Comparison of ENCODE assay signal across 20 mouse cellular contexts in genomic region chr11:40540229-40540628, GRCm38 (mm10).
DNase-seq lines count a peak whose midpoint lies in the region; ATAC-seq and TF ChIP-seq lines count a peak whose summit lies in the region.
"Had no signal": no experiment of that assay in that cellular context is flagged by ENCODE, and none has a peak within 500 bp of the region (broad histone marks: within the 10 kb centered on the region; RNA-seq: fewer than 3 reads in every experiment).

No protein-coding gene starts in this region.

- WGBS in embryonic facial prominence, embryonic 14.5 days = 41% methylated on average over 3 of the region's 3 CpGs
- WGBS in embryonic facial prominence, embryonic 10.5 days = 55% methylated on average over 3 of the region's 3 CpGs
- 20% methylated on average over 3 of the region's 3 CpGs for WGBS in hindbrain, embryonic 12.5 days
- 7% methylated on average over 3 of the region's 3 CpGs for WGBS in hindbrain, embryonic 13.5 days
- 50% methylated on average over 3 of the region's 3 CpGs for WGBS in liver, postnatal 0 days (ENCODE audit: insufficient replicate concordance)

- no peak overlapping the region for H3K4me3 ChIP-seq in embryonic facial prominence, embryonic 14.5 days (ENCODE audit: low read depth, low read length)
- no peak overlapping the region for H3K4me3 ChIP-seq in embryonic facial prominence, embryonic 10.5 days
- H3K4me3 ChIP-seq in hindbrain, embryonic 12.5 days = no peak overlapping the region
- H3K4me3 ChIP-seq in hindbrain, embryonic 13.5 days = no peak overlapping the region
- no peak overlapping the region for H3K4me3 ChIP-seq in liver, postnatal 0 days (ENCODE audit: low read depth, low read length)
- H3K4me3 ChIP-seq: heart, embryonic 12.5 days; hindbrain, embryonic 15.5 days had no signal

- no peaks in the 10 kb centered on the region for H3K4me1 ChIP-seq in embryonic facial prominence, embryonic 14.5 days (ENCODE audit: control insufficient read depth, insufficient read depth, low read length)
- no peaks in the 10 kb centered on the region for H3K4me1 ChIP-seq in embryonic facial prominence, embryonic 10.5 days
- H3K4me1 ChIP-seq in hindbrain, embryonic 12.5 days = peaks cover 8% of the 10 kb centered on the region
- peaks cover 7% of the 10 kb centered on the region; the same call in 1 of the 2 replicates for H3K4me1 ChIP-seq in hindbrain, embryonic 13.5 days (replicated peaks)
- no peaks in the 10 kb centered on the region for H3K4me1 ChIP-seq in liver, postnatal 0 days (ENCODE audit: insufficient read depth)
- H3K4me1 ChIP-seq: heart, embryonic 12.5 days had no signal

- no peak overlapping the region for H3K4me2 ChIP-seq in embryonic facial prominence, embryonic 14.5 days (ENCODE audit: low read depth, low read length)
- H3K4me2 ChIP-seq in hindbrain, embryonic 12.5 days (replicated peaks) = no peak overlapping the region
- H3K4me2 ChIP-seq in hindbrain, embryonic 13.5 days = no peak overlapping the region
- H3K4me2 ChIP-seq in liver, postnatal 0 days (ENCODE audit: low read depth, low read length) = no peak overlapping the region
- H3K4me2 ChIP-seq: heart, embryonic 12.5 days had no signal

- H3K9me3 ChIP-seq in embryonic facial prominence, embryonic 14.5 days (ENCODE audit: control insufficient read depth, low read length) = no peaks in the 10 kb centered on the region
- no peaks in the 10 kb centered on the region for H3K9me3 ChIP-seq in embryonic facial prominence, embryonic 10.5 days
- H3K9me3 ChIP-seq in hindbrain, embryonic 12.5 days (replicated peaks) = no peaks in the 10 kb centered on the region
- H3K9me3 ChIP-seq in hindbrain, embryonic 13.5 days = no peaks in the 10 kb centered on the region
- H3K9me3 ChIP-seq in liver, postnatal 0 days (ENCODE audit: low read length) = no peaks in the 10 kb centered on the region
- H3K9me3 ChIP-seq: heart, embryonic 12.5 days; hindbrain, embryonic 15.5 days had no signal

- no peak overlapping the region for H3K9ac ChIP-seq in embryonic facial prominence, embryonic 14.5 days (ENCODE audit: low read depth, low read length)
- H3K9ac ChIP-seq in hindbrain, embryonic 12.5 days = no peak overlapping the region
- H3K9ac ChIP-seq in hindbrain, embryonic 13.5 days = no peak overlapping the region
- no peak overlapping the region for H3K9ac ChIP-seq in liver, postnatal 0 days (replicated peaks)
- H3K9ac ChIP-seq: forebrain, postnatal 0 days; heart, embryonic 12.5 days; hindbrain, embryonic 15.5 days had no signal

- TF ChIP-seq EP300 in liver, postnatal 0 days (IDR thresholded peaks at IDR 0.05; ENCODE audit: low read depth) = no peak

- DNase-seq in embryonic facial prominence, embryonic 14.5 days (ENCODE audit: low spot score) = peak; percentile 22
- no peak for DNase-seq in embryonic facial prominence, embryonic 10.5 days (ENCODE audit: low spot score)
- DNase-seq in Muller cell, postnatal 12 days (ENCODE audit: inconsistent ontology term) = peak; percentile 39
- peak; percentile 5 for DNase-seq in embryo, embryonic 11.5 days (ENCODE audit: low read depth, low spot score)
- no peak for DNase-seq in liver, postnatal 0 days
- DNase-seq in lung, adult 18-20 months = no peak
- DNase-seq: adrenal gland, postnatal 14 days; cerebellum, adult 18-20 months; cerebellum, adult 9-11 months; cerebellum, postnatal 36 days; forebrain, postnatal 0 days; gastrocnemius, postnatal 25 days had no signal

- H3K27me3 ChIP-seq in embryonic facial prominence, embryonic 14.5 days (replicated peaks; ENCODE audit: control insufficient read depth, insufficient read depth, low read length) = no peaks in the 10 kb centered on the region
- no peaks in the 10 kb centered on the region for H3K27me3 ChIP-seq in embryonic facial prominence, embryonic 10.5 days (replicated peaks; ENCODE audit: low read depth, poor library complexity, severe bottlenecking)
- no peaks in the 10 kb centered on the region for H3K27me3 ChIP-seq in hindbrain, embryonic 12.5 days
- peaks cover 4% of the 10 kb centered on the region; the same call in 1 of the 2 replicates for H3K27me3 ChIP-seq in hindbrain, embryonic 13.5 days
- no peaks in the 10 kb centered on the region for H3K27me3 ChIP-seq in liver, postnatal 0 days (ENCODE audit: insufficient read depth, low read length)
- H3K27me3 ChIP-seq: heart, embryonic 12.5 days; hindbrain, embryonic 15.5 days; Patski had no signal

- H3K27ac ChIP-seq in embryonic facial prominence, embryonic 14.5 days (replicated peaks; ENCODE audit: low read depth, low read length) = no peak overlapping the region
- no peak overlapping the region for H3K27ac ChIP-seq in embryonic facial prominence, embryonic 10.5 days (replicated peaks)
- peak overlapping the region; percentile 52 for H3K27ac ChIP-seq in hindbrain, embryonic 12.5 days
- no peak overlapping the region for H3K27ac ChIP-seq in hindbrain, embryonic 13.5 days
- no peak overlapping the region for H3K27ac ChIP-seq in liver, postnatal 0 days (ENCODE audit: low read depth)
- H3K27ac ChIP-seq: hindbrain, embryonic 15.5 days had no signal

- H3K36me3 ChIP-seq in embryonic facial prominence, embryonic 14.5 days (ENCODE audit: control insufficient read depth, insufficient read depth, low read length) = no peaks in the 10 kb centered on the region
- H3K36me3 ChIP-seq in embryonic facial prominence, embryonic 10.5 days (replicated peaks) = no peaks in the 10 kb centered on the region
- H3K36me3 ChIP-seq in hindbrain, embryonic 12.5 days = no peaks in the 10 kb centered on the region
- H3K36me3 ChIP-seq in hindbrain, embryonic 13.5 days = no peaks in the 10 kb centered on the region
- no peaks in the 10 kb centered on the region for H3K36me3 ChIP-seq in liver, postnatal 0 days (replicated peaks; ENCODE audit: insufficient read depth, low read length)
- H3K36me3 ChIP-seq: heart, embryonic 12.5 days; hindbrain, embryonic 15.5 days had no signal

- no peak for TF ChIP-seq CTCF in liver, postnatal 0 days (IDR thresholded peaks at IDR 0.05; ENCODE audit: low read depth)

- ATAC-seq in embryonic facial prominence, embryonic 14.5 days (ENCODE audit: low read depth) = no peak
- peak; percentile 53; the same call in 1 of the 2 replicates for ATAC-seq in hindbrain, embryonic 12.5 days (ENCODE audit: low FRiP score)
- ATAC-seq in hindbrain, embryonic 13.5 days (ENCODE audit: low FRiP score) = no peak
- ATAC-seq in liver, postnatal 0 days = no peak
- ATAC-seq: activated CD4-positive, CD25-positive, alpha-beta regulatory T cell, adult 4 months; forebrain, postnatal 0 days; inflammation-experienced regulatory T-cells, adult 6 months; intestine, postnatal 0 days; Patski had no signal

Comparison
In these comparisons a context has a peak if more than half of its experiments do, and no peak if none do; other contexts are left out.
1. DNase-seq: peak in embryonic facial prominence, embryonic 14.5 days (single experiment), Muller cell, postnatal 12 days (single experiment) and embryo, embryonic 11.5 days (single experiment); none in embryonic facial prominence, embryonic 10.5 days (single experiment), liver, postnatal 0 days (single experiment) and lung, adult 18-20 months (0 of 2).